Mouse (Mus musculus): ENCODE measurements around the gene Sdf2l1.
"Not testable (repeated sequence)": the region's sequence is repeated elsewhere in the genome, so short reads cannot be mapped to it uniquely, and the experiment has no call there.

Sdf2l1 gene

DNA sequence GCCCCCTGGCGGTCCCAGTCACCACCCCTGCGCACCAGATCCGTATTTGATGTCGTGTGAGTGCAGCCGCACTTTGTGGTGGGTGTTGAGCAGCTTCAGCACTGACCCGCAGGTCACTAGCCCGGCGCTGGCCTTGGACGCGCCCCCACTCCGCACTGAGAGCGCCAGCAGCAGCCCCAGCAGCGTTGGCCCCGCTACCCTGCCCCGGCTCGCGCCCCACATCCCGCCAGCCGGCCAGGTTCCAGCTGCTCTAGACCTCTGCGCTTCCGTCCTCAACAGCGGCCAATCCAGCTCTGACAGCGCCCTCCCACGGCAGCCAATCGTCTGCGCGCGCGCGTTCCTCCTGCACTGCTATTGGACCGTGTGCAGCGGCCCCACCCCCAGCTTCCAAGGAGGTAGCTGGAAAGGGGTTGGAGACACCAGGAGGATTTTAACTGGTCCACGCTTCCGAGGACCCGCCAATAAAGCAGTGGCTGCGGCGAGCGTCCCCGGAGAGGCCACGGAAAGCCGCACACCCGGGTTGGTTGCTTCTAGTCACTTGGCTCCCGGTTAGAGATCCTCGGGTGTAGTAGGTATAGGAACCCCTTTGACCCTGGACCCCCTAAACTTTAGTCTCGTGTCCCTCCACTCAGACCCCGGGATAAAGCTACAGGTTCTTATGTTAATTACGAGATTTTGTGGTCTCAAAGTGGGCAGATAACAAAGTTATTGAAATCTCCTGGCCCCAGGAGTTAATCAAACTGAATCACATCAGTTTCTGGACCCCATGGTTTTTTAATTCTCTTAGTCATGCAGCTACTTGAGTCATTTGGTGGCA is at the start of gene Sdf2l1:
TSS of gene Sdf2l1 (minus strand) at position 295 of the 817 bp plus-strand sequence.
- peak; percentile 99 for DNase-seq (ENCODE audit: low spot score)

- no peak for DNase-seq (ENCODE audit: low spot score)
Measured at GRCm38 (mm10) chr16:17181382-17181781, 49.2 kb upstream of the Sdf2l1 start.

DNA sequence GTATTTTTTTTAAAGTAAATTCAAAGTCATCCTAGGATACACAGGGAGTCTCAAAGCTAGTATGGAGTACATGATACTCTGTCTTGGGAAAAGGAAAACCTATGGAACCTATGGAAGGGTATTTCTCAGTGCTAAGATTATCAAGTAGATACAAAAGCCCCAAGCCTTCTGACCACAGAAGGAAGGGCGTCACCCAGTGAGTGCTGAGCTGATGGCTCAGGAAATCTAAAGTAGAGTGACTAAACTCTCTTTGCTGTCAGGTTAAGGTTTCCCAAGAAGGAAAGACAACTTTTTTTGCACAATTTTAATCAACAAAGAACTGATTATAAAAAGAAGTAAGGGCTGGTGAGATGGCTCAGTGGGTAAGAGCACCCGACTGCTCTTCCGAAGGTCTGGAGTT is 47.5 kb upstream of the Sdf2l1 start:
- DNase-seq (ENCODE audit: low spot score): no peak

DNA sequence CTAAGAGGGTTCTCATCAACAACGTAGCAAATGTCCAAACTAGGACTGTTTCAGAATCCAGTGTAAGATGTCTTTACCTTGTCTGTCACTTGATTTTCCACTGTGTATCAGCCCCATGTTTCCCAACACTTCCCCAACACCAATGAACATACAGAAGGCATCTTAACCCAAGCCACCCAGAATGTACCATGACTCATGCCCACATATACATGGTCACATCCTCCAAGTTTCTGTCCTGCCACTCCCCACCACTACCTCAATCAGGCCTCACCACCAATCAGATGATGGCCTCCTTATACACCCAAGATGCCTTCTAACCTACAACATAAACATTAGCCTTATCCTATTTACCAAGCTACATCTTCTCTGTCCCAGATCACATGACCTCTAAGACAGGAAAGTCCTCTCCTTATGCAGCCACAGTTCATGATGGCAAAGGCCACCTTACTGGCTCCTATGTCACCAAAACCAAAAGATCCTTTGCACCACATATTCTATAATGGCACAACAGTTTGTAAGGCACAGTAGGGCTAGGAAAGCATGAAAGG is 45.5 kb upstream of the Sdf2l1 start:
- no peak for DNase-seq (ENCODE audit: low spot score)

DNA sequence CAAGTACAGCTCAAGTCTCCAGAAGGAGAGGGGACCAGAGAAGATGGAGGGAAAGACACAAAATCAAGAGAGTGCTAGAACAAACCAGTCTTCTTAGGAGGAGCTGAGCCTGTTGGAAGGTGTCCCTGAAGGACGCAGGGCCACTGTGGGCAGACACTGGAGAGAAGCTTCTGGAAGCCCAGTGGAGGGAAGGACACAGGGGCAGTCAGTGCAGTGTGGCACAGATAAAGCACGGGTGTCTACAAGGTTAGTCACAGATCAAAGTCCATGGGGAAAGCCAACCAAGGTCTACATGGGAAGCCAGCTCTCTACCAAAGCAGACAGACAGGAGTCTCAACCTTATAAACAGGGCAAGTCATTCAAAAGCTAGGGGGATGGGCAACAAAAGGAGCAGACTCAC is 43.6 kb upstream of the Sdf2l1 start:
- no peak for DNase-seq (ENCODE audit: low spot score)

DNA sequence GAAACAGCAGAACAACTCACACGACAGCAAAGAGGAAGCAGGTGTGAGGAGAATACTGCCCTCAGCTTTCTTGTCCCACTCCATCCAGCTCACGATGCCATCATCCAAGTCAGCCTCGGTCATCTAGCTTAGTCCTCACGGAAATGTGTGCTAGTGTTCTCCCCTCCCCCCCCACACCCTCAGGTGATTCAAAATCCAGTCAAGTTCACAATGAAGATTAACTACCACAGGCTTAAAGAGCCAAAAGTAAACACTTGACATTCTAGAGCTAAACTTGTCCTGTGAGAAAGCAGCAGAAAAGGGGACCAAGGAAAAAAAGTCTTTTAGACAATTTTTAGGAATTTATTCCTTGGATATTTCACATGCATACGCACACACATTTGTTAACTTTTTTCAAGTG is 35.9 kb upstream of the Sdf2l1 start:
- DNase-seq (ENCODE audit: low spot score): no peak

- no peak for DNase-seq (ENCODE audit: low spot score)
Measured at GRCm38 (mm10) chr16:17167179-17167578, 35.0 kb upstream of the Sdf2l1 start.

DNA sequence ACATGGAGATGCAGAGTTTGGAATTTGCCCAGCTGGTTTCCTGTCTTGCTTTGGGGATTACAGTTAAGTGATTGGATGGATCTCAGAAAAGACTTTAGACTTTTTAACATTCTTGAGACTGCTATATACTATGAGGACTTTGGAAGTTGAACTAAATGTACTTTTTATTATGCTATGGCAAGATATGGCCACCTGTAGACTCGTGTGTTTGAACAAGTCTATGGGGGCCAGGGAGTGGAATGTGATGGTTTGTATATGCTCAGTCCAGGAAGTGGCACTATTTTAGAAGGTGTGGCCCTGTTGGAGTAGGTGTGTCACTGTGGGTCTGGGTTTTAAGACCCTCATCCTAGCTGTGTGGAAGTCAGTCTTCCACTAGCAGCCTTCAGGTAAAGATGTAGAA is 33.3 kb upstream of the Sdf2l1 start:
- not testable (repeated sequence) for DNase-seq (ENCODE audit: low spot score)

DNA sequence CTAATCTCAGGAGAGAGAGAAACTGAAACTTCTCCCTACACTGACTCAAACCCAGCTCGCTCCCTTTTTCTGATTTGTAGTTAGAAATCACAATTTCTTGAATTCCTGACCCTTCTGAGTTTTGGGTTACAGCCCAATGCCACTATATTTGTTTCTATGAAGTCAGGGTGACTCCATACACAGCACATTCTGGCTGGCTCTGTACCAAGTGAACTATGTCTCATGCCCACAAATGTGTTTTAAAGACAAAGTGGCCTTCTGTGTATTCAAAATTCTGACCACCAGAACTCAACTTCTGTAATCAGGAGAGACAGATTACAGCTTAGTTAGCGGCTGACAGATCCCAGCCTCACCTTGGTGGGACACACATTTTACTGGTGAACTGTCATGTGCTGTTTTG is 22.2 kb upstream of the Sdf2l1 start:
- DNase-seq (ENCODE audit: low spot score): no peak

DNA sequence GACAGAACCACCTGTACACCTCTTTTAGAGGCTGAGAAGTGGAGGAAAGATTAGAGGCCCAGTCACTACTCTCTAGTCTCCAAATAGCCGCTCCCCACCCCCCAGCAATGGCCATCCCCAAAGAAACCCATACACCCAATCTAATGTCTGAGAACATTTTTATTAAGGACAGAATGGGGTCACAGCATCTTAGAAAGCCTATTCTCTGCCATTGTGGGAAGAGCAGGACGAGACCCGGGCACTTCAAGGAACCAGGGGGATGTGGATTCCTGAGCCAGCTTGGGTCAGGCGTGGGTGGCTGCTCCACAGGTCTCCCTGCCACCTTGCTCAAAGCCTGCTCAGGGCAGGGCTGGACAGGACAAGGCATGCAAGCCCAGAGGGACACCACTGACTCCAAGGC is 19.7 kb upstream of the Sdf2l1 start:
- DNase-seq (ENCODE audit: low spot score): no peak

- no peak for DNase-seq (ENCODE audit: low spot score)
Measured at GRCm38 (mm10) chr16:17150520-17151258, 18.5 kb upstream of the Sdf2l1 start.

DNA sequence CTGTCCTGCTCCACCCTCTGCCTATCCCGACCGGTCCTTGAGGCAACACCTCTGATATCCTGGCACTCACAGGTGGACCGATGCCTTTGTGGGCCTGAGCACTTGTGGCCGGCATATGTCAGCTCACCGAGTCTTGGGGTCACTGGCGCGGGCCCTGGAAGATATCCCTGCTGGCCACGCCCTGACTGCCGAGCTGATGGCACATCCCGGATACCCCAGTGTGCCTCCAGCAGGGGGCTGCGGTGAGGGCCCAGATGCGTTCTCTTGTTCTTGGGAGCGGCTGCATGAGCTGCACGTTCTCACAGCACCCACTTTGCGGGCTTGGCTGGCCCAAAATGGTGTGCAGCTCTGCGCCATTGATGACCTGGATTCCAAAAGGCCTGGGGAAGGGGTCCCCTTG is 15.9 kb upstream of the Sdf2l1 start:
- DNase-seq (ENCODE audit: low spot score): peak; percentile 72

DNA sequence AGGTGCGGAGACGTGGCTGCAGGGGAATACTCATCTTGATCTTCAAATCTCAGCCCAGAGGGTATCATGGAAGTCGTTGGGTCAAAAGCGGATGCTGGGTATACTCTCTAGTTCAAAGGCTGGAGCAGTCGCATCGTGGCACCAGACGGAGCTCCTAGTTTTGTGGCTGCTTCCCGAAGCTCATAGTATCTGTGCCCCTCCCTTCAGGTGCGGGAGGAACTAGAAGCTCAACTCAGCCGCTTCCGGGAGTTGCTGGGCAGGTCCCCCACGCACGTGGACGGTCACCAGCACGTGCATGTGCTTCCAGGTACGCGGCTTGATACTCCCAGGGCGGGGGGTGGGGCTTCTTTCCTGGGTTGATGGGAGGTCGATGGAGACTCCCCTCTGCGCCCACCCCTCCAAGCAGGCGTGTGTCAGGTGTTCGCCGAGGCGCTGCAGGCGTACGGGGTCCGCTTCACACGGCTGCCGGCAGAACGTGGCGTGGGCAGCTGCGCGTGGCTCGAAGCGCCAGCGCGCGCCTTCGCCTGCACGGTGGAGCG is 15.3 kb upstream of the Sdf2l1 start:
- DNase-seq (ENCODE audit: low spot score): peak; percentile 33

- DNase-seq (ENCODE audit: low spot score): peak; percentile 94
Measured at GRCm38 (mm10) chr16:17146772-17147235, 14.6 kb upstream of the Sdf2l1 start, which contains the start of gene Ccdc116. Gene Ccdc116, minus strand, starts transcription at chr16:17147229.

DNA sequence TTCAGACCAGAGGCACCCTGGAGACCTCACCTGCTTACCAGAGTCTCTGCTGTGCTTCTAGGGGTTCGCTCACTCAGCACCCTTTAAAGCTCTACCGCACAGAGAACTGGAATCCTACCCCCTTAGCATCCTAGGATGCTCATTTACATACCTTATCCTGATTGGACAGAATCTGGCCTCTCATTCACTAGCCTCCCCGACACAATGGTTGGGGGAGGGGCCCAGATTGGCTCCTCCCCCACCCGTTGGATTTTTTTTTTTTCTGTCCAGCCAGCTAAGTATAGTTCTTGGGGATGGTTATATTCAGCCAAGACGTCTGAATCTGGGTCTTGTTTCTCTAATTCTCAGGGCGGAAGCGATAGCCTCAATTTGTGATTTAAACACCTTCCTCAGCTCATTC is 12.2 kb upstream of the Sdf2l1 start, which contains the start of gene Ydjc:
TSS of gene Ydjc (plus strand) at position 283 of the 400 bp plus-strand sequence.
- DNase-seq (ENCODE audit: low spot score): peak; percentile 70

GRCm38 (mm10) chr16:17137355-17137754 is 5.2 kb upstream of the Sdf2l1 start:
- DNase-seq (ENCODE audit: low spot score): no peak

DNA sequence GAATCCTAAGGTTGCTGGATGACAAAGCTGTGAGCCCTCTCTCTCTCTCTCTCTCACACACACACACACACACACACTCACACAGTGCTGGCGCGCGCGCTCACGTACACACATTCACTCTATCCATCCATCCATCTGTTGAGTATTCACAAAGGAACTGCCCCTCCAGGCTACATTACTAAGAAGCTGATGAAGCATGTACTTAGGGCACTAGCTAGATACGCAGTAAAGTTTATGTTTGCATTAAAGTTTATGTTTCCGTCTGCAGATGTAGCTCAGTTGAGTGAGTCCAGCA is 670 bp upstream of the Sdf2l1 start:
- peak; percentile 60 for DNase-seq (ENCODE audit: low spot score)

DNA sequence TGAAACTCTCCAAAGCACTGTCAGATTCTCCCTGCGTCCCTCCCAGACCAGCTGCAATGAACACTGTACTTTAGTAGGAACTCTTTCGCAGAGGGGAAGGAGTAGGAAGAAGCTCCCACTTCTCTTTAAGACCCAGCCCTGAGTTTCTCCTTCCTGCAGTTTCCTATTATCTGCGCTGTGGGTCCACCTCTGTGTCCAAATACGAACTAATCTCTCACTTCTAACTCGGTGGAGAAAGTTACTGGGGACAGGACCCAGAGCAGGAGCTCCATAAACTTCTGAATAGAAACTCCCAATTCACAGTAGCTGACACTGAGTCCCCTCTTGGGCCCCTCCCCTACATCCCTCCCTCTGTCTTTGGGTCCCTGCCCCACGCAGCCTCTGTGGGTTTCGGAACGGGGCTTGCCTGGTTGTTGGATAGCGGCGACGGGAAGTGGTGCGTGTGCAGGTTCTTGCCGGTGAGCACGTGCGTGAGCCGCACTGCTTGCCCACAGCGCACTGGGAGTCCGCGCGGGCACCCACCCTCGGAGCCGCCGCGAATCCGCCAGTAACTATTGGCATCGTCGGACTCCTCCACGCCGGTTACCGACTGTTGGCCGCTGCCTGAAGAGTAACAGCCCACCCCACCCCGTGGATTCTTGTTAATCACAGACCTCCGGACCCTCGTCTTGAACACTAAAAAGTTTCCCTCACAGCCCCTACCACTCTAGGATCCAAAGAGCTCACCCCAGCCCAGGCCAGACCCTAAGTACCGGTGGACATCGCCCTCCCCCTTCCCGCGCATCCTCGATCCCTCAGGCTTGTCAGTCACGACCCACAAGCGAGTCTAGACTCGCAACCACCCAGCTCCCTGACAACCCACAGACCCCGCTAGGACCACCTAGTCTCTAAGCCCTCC is 743 bp downstream of the Sdf2l1 start:
- DNase-seq (ENCODE audit: low spot score): no peak

GRCm38 (mm10) chr16:17127292-17127691 is 4.9 kb downstream of the Sdf2l1 start:
- DNase-seq (ENCODE audit: low spot score): peak; percentile 65

DNA sequence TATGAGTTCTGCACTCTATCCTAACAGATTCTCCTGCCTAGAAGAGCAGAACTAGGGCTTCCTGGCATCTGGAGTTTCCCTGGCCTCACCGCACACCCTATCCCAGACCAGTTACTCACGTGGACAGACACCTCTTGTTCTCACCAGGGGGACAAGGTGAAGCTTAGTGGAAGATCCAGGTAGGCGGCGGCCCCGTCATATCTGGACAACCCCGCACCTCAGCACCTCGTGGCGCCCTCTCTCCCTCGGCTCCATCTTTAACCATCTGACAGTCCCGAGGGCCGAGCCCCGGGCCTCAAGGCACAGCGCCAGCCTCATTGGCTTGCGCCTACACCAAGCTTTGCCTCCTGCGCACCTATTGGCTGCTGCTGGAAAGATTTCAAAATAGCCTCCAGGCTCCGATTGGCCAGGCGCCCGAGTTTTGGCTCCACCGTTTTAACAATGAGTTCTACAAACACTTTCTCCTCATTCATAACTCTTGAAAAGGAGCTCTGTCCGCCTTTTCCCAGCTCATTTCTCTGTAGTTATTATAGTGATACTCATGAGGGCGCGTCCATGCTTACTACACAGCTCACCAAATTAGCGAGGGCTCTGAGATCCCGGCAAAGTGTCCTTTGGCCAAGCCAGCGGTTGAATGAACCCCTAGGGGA is 7.2 kb downstream of the Sdf2l1 start, which contains the start of gene 2610318N02Rik:
TSS of gene 2610318N02Rik (minus strand) at position 297 of the 650 bp plus-strand sequence.
- peak; percentile 97 for DNase-seq (ENCODE audit: low spot score)
